Mouse (Mus musculus): ENCODE measurements at regions not wholly inside any gene's neighbourhood (a gene's known extent, or its start where the extent isn't known, plus 50 kb on each side); places are given as distances from the start of the nearest gene placed in this dataset.

DNA sequence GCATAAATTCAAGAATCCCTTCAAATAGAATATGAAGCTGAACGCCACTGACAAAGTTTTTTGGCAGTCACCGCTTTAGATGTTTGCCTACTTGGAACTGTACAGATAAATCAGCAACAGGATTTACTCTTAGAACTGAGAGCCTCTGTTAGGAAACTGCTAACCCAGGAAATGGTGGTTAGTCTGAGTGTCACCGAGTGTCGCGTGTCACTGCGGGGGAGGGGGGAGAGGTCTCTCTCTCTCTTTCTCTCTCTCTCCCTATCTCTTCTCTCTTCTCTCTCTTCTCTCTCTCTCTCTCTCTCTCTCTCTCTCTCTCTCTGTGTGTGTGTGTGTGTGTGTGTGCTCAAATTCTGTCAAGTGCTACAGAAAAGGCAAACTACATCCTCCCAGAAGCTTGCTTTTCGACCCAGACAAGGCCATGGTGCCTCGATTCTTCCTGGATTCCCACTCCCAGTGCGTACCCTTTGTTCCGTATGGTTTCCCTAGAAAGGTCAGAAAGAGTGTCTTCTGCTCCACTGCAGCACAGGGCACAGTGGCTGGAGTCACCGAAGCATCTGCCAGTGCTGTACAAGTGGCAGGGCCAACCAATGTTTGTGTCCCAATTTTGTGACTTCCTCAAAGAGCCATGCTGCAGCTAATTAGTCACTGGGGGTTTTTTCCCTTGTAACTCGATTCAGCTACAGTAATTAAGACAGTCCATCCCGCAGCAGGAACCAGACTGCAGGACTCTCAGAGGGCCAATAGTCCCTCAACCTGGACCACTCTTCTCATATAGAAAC is 87.0 kb downstream of the Cog6 start:
- DNase-seq (ENCODE audit: low spot score in 2 of 2): peak; percentile 55

DNA sequence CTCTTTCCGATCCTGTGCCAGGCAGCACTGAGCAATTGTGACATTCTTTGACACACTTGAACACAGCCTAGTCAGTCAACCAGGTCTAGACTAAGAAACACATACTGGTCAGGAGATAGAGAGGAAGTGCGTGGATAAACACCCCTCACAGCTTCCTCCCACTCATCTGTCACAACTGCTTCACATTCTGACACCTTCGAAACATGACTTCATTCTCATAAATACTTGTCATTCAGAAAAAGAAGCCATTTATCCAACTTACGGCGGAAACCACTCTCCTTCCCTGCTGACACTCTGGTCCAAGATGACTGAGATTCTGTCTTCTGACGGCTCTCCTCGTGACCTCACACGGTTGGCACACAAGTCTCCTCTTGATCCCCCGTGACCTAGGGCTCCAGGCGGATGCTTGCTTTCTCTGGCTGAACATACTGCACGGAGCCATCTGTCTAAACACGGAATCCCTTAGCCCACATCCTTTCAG is 89.6 kb downstream of the Cog6 start:
- DNase-seq (ENCODE audit: low spot score in 2 of 2): peak; percentile 70 to 71

DNA sequence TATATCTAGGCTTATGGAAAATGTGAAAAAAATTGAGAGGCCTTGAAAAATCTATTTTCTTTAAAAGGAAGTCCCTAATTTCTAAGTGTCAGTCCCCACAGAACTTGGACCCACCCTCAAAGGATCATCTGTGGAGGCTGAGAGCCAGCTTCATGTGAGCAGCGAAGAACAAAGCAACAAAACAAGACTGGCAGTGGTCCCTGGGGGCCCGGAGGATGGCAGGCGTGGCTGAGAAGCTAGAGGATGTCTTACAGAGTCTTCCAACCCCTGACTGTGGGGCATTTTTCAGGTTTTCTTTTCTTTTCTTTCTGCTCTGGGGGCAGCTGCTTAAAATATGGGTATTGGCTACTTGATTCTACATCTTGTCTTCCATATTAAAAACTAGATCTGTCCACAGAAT is 90.5 kb downstream of the Cog6 start:
- peak in 1 of 2 experiments; percentile 57 for DNase-seq (ENCODE audit: low spot score in 2 of 2)

DNA sequence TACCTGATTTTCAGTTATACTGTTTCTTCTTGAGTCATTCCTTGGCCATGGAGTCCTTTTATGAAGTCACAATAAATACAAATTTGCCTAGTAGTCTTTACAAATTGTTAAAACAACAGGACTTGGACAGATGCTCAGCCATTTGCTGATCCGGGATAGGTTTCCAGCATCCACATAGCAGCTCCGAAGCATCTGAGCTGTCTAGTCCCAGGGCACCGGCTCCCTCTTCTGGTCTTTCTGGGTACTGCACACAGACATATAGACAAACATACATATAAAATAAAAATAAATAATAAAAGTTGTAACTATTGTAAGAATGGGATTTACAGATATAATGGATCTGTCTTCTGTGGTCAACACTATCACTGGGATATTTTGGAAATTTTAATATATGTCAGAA is 91.8 kb downstream of the Cog6 start:
- DNase-seq (ENCODE audit: low spot score in 2 of 2): peak; percentile 46 to 61

DNA sequence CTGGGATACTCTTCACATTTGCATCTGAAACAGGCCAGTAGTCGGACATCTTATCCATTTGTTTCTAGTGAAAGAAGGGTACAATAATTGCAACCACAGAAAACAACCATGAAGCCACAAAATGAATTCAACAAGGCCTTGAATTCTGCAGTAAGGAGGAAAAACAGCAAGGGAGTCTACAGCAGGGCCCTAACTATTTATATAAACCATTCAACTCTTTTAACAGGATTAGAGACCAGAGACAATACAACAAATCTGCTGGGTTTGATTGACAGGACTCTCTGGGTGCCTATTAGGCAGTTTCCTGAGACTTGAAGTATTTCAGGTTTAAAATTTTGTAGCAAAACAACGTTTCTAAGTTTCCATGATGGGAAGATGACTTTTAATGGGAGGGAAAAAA is 92.4 kb downstream of the Cog6 start:
- DNase-seq (ENCODE audit: low spot score in 2 of 2): no peak

DNA sequence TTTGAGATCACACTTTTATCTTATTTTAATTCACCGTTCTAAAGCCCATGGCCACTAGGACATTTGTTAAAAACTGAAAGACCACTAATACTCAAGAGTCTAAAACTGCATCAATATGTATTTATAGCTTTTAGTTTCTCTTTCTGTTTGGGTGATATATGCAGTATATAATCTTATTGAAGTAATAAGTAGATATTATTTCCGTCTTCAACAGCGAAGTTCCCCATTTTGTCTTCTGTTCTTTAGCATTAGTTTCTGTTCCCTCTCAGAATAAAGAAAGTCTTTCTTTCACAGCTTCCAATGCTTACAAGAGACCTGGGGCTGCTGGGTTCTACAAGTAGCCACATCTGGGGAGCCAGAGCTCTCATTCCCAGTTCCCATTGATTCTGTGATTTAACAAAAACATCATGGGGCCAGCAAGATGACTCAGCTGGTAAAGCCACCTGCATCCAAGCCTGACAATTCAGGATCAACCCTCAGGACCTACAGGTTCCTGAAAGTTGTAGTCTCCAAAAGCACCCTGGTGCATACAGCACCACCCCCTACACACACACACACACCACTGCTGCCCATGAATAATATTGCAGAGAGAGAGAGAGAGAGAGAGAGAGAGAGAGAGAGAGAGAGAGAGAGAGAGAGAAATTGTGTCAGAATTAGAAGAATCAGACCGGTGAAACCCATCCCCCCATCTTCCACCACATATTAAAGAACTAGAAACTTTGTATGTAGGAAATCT is 93.0 kb downstream of the Cog6 start:
- DNase-seq (ENCODE audit: low spot score in 2 of 2): no peak

DNA sequence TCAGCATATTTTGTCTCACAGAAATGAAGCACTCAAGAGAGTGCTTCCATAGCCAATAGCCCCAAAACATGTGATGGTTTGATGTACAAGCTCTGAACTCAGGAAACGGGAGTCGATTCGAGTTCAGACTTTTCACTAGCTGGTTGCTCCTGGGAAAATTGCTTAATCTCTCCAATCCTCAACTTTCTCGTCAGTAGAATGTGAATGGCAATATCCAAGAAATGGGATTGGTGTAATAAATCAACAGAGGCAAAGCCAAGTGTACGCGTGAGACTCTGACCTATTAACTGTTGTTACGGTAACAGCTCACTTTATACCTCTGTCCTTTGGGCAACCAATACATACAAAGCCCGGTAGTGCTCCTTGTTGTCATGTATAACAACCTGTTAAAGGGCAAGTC is 94.6 kb downstream of the Cog6 start:
- DNase-seq (ENCODE audit: low spot score in 2 of 2): no peak

DNA sequence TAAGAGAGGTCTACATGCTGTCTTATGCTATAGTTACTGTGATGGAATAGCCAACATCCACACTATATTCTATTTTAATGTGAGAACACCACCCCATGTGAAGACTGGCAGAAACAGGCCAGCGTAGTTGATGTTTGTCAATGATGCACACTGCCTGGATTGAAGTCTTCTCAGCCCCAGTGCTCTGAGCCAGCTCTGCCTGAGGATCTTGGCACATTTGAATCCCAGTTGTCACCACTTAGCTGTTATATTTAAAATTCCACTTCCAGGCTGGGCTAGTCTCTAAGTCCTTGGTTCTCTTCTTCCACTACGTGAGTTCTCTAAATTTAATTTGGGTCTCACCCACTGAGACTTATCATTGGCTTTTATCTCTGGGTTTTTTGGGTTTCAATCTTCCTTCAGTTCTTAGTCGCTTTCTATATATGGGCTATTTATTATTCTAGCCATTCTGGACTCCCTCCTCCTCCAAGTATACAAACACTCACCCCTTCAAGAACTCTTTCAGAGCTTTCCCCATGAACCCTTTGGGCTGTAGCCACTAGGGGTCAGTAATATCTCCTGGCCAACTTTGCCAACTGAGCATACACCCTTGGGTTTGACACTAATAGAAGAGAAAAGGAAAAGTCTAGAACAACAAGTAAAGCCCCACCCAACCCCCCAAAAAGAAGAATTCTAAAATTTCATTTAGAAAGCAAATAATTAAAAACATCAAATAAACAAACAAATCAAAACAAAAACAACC is 110.0 kb downstream of the Cog6 start:
- peak in 1 of 2 experiments; percentile 34 for DNase-seq (ENCODE audit: low spot score in 2 of 2)

DNA sequence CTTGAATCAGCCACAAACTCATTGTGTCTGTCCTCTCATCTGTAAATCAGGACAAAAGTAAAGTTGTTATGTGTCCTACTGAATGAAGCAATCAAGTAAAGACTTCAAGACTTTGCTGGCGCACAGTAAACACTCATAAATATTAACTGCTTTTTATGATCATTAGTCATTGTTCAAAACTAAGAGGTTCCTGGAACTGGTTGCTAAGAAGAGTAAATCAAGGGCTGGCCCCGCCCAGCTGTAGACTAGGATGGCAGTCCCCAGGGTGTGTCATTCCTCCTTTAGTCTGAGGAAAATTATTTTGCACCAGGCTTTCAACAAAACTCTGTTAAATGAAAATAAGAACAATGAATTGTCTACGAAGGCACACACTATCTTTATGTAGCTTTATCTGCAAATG is 113.0 kb downstream of the Cog6 start:
- no peak for DNase-seq (ENCODE audit: low spot score in 2 of 2)

DNA sequence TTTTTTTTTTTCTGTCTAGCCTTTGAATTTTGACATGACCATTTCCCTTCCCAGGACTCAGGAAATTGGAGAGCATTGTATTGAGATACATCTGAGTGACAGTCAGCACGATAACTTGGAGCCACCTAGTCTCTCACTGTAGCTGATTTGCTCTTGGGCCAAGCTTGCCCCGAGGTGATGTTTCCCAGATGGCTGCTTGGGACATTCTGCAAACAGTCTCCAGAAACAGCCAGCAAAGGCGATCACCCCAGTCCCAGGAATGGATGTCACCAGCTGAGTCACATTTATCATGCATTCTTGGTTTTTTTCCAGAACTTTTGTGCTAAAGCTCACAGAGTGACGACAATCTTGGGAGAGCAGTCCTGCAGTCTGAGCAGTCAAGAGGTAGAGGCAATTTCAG is 119.4 kb downstream of the Cog6 start:
- DNase-seq (ENCODE audit: low spot score in 2 of 2): no peak

DNA sequence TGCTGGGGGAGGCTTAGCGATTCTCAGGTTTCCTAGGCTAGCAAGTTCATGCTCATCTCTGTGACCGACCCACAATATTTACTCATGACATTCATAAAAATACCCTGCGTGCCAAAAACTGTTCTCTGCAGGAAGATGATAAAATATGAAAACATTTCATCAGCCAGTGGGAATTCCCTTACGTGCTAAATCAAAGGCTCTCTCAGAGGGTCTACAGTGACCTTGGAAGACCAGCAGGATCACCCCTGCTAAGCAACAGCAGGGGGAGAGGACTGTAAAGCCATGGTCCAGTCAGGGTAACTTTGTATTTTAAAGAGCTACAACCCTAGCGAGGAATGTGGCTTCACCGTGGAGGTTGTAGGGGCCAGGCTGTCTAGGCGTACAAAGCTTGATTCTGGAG is 120.6 kb downstream of the Cog6 start:
- no peak for DNase-seq (ENCODE audit: low spot score in 2 of 2)

DNA sequence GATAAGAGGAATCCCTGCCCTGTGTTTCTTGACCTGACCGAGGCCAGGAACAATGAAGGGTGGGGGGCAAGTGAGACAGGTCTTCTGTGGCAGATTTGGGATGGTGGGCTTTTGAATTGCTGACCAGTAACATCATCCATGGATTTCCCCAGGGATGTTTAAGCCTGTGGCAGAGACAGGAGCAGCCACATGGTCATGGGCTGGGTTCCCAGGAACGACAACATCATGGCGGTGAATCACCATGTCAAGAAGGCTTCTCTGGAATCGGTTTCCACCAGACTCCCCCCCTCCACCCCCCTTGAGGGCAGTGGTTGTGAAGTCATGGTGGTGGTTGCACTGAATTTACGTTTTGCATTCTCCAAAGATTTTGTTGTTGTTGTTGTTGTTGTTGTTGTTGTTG is 121.3 kb downstream of the Cog6 start:
- no peak for DNase-seq (ENCODE audit: low spot score in 2 of 2)

DNA sequence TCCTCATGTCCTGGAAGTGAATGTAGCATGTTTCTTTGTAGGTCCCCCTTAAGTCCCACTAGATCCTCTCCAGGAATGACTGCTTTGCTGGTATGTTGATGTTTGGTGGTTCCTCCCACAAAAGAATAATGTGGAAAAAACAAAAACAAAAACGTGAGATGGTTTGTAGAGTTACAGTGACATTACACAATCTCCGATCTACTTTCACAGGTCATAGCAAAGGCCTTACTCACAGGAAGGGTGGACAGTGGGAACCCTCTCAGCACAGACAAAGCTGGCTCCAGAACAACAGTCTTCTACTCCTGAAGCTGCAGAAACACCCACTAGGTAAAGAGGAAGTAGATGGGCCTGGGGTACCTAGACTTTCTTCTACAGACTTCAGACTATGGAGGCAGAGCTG is 122.2 kb downstream of the Cog6 start:
- no peak for DNase-seq (ENCODE audit: low spot score in 2 of 2)

DNA sequence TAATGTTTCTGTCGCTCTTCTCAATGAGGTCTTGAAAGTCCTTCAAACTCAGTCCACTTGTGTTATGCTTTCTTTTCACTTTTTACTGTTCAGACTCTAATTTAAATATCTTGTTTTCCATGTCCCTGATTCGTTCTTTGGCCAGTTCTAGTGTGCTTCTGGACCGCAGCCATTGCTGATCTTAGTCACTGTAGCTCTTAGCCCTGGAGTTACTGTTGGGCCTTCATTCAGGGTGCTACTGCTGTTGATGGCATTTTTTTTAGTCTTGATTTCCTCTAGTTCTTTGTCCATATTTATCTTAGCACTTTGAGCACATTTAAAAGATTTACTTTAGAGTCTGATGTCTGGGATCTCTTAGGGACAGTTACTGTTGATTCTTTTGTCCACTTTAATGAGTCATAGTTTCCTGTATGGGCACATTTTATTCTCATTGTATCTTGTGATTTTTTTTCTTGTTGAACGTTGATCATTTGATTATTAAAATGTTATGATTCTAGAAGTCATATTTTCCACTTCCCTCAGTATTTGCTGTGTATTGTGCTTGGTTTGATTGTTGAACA is 127.8 kb downstream of the Cog6 start:
- no peak for DNase-seq (ENCODE audit: low spot score in 2 of 2)

DNA sequence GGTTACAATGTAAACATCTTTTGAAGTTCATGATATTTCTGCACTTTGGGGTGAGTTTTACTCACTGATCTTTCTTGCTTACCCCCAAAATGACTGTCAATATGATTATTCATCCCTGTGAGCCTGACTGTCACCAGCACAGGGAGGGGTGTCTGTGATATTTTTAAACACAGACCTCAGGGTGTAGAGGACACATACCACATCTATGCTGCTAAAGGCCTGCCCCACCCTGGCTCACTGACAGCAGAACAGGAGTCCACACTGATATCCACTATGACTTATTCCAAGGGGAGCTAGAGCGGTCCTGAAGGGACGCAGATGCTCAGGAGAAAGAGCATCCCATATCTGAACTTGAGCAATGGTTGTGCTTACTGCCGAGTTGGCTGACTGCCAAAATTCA is 135.1 kb downstream of the Cog6 start:
- DNase-seq (ENCODE audit: low spot score in 2 of 2): peak; percentile 41 to 64

DNA sequence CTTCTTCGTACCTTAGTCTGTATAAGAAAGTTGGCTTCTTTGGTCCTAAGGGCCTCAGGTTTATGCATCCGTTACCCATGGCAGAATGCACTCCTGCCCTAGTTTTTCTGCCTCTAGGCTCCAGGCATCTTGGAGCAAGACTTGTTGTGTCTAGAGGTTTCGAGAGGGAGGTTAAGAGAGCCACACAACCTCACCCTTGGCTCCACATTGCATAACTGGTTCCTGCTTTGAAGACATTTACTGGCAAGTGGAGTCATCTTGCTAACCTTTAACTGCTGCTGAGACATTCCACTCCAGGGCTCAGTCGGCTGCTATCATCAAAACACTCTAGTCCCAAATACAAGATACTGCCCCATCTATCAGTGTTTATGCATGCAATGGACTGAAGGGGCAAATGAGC is 135.9 kb downstream of the Cog6 start:
- DNase-seq (ENCODE audit: low spot score in 2 of 2): no peak

DNA sequence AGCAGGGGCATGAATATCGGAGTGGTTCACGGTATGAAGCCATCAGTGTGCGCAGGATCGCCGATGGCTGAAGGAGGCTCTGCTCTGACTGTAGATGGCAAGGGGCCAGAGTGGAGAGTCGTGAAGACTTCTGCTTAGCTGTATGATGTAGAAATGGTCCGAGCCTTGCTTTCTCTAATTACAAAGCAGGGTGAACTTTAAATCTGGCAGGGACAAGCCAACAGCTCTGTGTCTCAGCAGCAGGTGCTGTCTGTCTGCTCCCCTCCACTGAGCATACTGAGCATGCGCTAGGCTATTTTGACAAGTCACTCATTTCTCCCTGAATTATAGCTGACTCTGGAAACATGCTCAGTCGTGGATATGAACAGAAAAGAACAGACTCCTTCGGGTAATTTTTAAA is 137.3 kb downstream of the Cog6 start:
- no peak for DNase-seq (ENCODE audit: low spot score in 2 of 2)

DNA sequence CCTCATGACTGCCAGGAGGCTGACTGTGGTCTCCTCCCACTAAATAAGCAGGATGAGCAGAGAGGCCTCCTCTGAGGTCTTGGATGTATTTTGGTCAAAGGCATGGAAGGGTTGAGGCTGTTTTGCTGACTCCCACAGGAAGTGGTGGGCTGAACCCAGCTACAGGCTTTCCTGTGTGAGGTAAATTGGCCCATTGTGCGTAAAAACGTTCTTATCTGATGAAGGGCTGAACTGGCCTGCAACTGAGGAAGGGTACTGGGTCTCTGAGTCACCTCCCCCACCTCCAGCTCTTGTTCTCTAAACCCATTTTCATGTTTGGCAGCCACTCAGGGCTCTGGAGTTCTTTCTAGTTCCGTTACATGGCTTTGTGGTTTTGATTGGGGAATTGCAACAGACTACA is 138.7 kb downstream of the Cog6 start:
- peak; percentile 73 to 82 for DNase-seq (ENCODE audit: low spot score in 2 of 2)

DNA sequence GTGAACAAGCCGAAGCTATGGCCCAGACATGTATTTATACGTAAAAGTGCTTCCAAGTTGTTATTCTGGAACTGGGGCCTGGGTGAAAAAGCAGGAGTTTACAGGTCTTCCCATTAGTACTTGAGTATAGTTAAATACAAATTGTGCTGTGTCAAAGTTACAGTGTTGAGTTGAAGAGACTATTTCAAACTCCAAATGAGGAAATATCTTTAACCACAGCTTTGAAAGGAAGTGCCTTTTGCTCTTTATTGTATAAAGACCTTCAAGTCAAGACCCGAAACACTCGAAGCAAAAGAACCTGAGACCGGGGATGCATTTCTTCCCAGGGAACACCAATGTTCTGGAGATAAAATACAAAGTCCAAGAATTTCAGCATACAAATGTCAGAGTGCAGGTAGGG is 144.8 kb downstream of the Cog6 start:
- DNase-seq (ENCODE audit: low spot score in 2 of 2): no peak

DNA sequence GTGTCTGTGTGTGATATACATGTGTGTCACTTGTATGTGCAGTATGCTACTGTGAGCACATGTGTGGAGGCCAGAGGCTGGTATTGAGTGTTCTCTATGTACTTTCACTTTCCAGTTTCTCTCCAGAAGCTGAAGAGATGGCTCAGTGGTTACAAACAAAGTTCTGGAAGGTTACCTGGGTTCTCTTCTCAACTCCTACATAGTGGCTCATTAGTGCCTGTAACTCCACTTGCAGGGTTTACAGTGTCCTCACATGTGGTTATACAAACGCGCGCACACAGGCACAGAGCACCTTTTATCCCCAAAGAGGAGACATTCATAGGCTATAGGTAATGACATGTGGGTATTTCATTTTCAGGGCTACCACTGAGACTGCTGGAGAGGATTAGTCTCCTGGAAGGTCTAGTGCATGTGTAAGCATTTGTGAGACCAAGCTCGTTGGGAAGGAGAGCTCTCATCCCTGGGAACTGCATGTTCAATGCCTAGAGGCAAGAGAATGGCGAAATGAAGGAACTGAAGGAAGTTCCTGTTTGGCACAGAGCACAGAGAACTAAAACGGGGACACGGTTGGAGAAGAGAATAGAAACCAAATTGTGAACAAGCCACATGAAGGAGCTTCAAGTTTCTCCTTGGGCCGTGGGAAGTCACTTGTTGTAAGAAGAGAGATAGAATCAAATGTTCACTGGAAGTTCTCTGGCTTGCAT is 153.7 kb downstream of the Cog6 start:
- no peak for DNase-seq (ENCODE audit: low spot score in 2 of 2)

DNA sequence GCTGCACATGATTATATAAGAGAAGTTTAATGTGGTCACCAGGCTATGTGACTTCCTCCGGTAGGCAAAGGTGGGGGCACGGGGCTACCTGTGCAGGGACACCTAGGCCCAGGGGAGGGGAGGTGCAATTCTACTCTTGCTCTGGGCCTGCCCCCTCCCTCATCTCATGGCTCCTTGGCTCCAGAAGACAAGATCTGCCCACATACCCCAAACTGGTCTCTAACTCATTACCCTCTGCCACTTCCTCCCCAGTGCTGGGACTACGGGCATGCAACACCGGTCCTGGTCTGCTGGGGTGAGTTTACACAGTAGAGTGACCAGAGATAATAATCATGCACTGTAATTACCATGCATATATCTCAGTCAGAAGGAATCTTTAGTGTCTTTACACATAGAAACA is 155.0 kb downstream of the Cog6 start:
- DNase-seq (ENCODE audit: low spot score in 2 of 2): no peak

DNA sequence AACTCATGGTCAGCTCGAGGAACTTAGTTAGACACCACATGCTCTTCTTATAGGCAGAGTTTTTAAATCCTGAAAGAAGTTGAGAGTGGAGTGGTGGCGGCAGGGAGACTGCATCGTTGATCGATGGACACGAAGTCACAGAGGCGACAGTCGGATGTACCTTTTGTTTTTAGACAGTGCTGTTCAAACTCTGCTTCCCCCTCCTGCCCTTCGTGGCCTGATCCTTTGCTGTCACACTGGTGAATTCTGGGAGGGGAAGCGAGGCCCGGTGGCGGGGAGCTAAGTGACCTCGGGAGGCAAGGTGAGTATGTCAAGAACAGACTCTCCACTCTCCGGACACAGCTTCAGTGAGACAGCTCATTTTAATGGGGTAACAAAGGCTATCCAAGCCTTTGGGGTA is 155.5 kb downstream of the Cog6 start:
- no peak for DNase-seq (ENCODE audit: low spot score in 2 of 2)
